Mouse (Mus musculus): ENCODE measurements at regions not wholly inside any gene's neighbourhood (a gene's known extent, or its start where the extent isn't known, plus 50 kb on each side); places are given as distances from the start of the nearest gene placed in this dataset.

- TF ChIP-seq CTCF (IDR thresholded peaks at IDR 0.05; ENCODE audit: extremely low read depth, insufficient read depth, low read length) (no peak), POLR2A (IDR thresholded peaks at IDR 0.05; ENCODE audit: extremely low read depth, insufficient read depth, low read length) (no peak)
Measured at GRCm38 (mm10) chr8:28125021-28125420, 677.6 kb downstream of the Poteg start.

All from cortical plate, adult 2 months (tissue).